Mouse (Mus musculus): ENCODE measurements around the gene Tln2. TPM values are rescaled to one million over a fixed set of nuclear protein-coding genes. Genes with fewer than 3 reads are reported as not detected.
A peak's percentile ranks its signal among the peaks of the same experiment; 100 is the strongest.

The Tln2 gene
- total RNA-seq, 2 experiments from 2014 or later: 25.2 to 25.4 TPM

- no peak for DNase-seq
Measured at GRCm38 (mm10) chr9:67546650-67547049, 12.9 kb downstream of the Tln2 start.

DNA sequence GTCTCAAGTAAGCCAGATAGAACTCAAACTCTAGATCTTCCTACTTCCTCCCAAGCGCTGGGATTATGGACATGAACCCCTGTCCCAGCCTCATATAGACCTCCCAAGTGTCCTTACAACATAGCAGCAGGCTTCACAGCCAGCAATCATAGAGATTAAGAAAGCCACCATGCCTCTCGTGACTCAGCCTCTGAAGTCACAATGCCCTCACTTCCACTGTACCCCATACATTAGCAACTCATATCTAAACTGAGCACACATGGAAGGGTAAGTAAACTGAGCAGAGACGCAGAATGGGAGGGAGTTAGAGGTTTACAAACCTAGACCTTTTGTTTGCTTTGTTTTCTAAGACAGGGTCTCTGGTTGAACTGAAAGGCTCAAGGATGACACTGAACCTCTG lies 13.7 kb downstream of the Tln2 start:
- no peak for DNase-seq

DNA sequence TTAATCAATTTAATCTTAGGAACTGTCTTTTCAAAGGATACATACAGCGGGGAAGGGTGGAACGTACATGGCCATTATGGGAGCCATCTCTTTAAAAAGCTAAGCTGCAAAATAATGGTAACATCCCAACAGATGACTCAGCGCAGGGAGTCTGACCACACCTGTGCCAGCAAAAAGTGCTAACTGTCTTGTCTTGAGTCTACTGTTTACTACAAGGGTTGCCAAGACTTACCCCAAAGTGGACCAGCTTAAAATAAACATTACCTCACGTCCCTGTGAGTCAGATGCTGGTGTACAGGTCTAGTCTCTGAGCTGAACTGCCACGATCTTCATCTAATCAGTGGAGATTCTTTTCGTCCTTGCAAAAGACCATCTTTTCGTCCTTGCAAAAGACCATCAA lies 14.7 kb downstream of the Tln2 start:
- no peak for DNase-seq

DNA sequence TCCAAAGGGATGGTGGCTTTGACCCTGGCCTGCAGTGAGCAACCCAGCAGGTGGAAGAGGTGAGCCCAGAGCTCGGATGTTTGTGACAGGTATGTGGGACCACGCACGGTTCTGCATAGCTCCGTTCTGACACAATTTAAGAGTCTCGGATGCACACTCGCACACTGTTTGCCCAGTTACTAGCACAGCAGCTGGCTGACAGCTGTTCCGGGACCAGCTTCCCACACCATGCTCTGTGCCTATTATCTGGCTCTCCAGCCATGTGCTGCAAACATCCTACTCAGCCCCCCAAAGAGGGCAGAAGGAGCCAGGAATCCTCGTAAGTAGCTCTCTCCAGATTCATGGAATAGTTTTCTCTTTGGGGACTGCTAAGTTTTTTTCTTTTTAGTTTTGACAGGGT lies 17.6 kb downstream of the Tln2 start:
- DNase-seq: no peak

- DNase-seq: no peak
Measured at GRCm38 (mm10) chr9:67539776-67540706, 19.5 kb downstream of the Tln2 start.

DNA sequence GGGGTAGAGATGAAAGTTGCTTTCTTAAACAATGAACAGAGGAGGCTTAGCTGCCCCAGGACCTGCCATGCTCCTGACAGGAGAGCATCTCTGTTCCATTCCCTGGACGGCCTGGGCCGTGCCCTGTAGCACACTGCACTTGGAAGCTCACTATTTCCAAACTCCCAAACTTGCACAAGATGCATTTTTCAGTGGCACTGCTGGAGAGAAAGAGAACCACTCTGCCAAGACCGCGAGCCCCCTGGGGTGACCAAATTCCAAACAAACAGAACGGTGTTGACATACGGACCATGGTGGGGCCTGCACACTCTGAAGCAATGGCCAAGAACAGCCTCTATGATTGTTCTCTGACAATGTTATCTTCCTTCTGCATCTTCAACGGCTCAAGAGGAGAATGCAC lies 25.1 kb downstream of the Tln2 start:
- peak in 1 of 2 experiments; percentile 40 for DNase-seq

- no peak for DNase-seq
Measured at GRCm38 (mm10) chr9:67533260-67533659, 26.2 kb downstream of the Tln2 start.

- no peak for DNase-seq
Measured at GRCm38 (mm10) chr9:67532631-67533030, 26.9 kb downstream of the Tln2 start.

DNA sequence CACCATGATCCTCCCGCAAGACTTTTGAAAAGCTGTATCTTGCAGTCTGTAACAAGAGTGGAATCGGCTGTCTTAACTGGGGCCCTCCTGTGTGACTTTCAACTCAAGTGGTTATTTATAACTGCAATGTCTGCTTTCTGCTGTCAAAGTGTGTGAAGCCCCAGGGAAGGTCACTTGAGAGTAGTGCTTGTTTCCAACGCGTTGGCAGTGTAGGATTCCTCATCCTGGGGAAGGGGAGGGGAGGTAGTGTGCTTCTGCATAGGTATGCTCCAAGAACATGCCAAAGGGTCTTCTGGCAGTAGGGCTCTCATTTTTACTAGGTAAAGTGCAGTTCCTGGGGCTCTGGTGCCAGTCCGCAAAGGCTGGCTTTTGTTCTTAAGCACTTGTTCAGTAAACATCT lies 29.9 kb downstream of the Tln2 start:
- DNase-seq: no peak

- no peak for DNase-seq
Measured at GRCm38 (mm10) chr9:67527726-67528125, 31.8 kb downstream of the Tln2 start.

GRCm38 (mm10) chr9:67521736-67522135 lies 37.8 kb downstream of the Tln2 start:
- DNase-seq: no peak

- no peak for DNase-seq
Measured at GRCm38 (mm10) chr9:67509510-67509909, 50.0 kb downstream of the Tln2 start.

GRCm38 (mm10) chr9:67504669-67505260 lies 54.7 kb downstream of the Tln2 start:
- DNase-seq: no peak

DNA sequence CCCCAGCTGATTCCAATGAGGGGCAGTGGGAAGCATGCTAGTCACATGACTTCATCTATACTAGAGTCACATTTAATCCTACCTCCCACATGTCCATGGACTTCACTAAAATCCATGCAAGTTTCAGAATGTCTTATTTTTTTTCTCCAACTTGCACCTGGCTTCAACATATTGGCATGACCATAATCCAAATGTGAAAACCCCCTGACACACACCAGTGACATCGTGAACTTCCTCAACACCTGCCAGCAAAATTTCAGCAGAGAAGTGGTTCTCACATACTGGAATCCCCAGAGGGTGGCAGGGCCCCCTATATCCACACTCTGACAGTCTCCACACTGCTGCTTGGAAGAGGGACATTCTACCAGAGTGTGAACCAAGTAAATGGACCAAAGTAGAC lies 57.7 kb downstream of the Tln2 start:
- no peak for DNase-seq

- no peak for DNase-seq
Measured at GRCm38 (mm10) chr9:67496368-67496767, 63.1 kb downstream of the Tln2 start.

DNA sequence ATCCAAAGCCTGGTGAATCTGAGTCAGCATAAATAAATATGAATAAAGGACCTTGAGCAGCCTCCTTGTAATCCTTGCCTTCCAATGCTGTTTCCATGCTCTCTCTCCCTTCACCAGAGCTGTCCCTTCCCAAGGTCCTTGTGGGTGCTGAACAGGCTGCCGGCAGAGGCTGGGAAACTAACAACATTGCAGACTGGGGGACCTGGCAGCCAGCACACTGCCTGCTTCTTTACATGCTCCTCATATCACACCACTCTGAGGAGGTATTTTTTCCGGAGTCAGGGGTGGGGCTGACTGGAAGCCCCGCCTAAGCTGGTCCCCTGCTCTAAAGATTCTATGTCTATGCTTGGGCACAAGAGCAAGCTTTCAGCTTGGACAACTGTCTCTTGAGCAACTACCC lies 64.2 kb downstream of the Tln2 start:
- DNase-seq: peak; percentile 44 to 47

DNA sequence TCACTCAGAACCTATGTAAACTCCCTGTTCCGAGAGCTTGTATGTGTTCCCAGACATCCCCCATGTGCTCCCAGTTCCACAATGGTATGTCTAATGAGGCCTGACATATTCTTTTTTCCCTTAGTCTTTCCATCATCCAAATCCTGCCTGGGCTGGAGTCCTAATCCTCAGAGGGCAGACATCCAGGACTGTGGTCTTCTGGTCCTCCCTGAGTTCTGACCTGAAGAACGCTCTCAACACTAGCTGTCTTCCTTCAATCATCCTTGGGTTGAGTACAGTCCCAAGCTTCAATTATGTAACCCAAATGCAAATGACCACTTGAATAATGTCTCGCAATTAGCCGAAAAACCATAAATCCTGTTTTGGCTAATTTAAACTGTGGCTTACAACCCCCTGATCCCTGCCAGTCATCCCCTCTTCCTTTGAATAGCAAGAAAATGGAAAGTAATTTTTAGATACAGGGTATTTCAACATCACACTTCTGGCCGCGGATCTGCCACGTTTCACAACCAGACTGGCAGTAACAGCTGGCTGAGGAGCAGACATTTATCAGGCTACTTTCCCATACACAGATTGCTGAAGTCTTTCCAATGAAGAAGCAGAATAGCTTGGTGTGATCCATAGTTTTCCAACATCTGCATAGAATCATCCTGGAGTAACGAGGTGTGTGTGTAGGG lies 65.5 kb downstream of the Tln2 start:
- peak; percentile 24 to 53 for DNase-seq

- DNase-seq: no peak
Measured at GRCm38 (mm10) chr9:67489370-67489769, 70.1 kb downstream of the Tln2 start.

- no peak for DNase-seq
Measured at GRCm38 (mm10) chr9:67486621-67487020, 72.9 kb downstream of the Tln2 start.

GRCm38 (mm10) chr9:67485169-67486072 lies 74.1 kb downstream of the Tln2 start:
- no peak for DNase-seq

DNA sequence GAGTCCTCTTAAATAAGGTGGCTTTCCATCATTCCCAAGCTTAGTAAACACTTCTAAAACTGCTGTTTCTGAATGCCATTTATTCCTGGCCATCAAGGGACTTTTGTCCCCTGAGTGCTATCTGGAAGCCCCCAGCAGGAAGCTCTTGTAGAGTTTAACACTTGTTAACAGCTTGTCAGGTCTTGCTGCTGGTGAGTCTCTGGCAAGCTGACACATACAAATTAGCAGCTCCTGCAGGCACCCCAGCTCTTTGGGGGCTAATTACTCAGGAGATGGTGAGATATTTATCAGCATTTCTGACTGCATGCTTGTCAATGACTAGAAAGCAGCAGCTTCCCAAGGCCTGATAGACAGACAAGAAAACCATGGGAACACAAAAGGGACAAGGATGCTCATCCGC lies 77.2 kb downstream of the Tln2 start:
- DNase-seq: no peak

GRCm38 (mm10) chr9:67481851-67482250 lies 77.7 kb downstream of the Tln2 start:
- DNase-seq: no peak

Data from adrenal gland, postnatal 36 days (tissue).